Mouse (Mus musculus): ENCODE data around the gene Gm960.

Gm960 gene

GRCm38 (mm10) chr19:4624406-4625178, 73.9 kb downstream of the Gm960 start:
- no peak for DNase-seq (ENCODE audit: low read depth in 1 of 2, low spot score in 2 of 2)

- DNase-seq (ENCODE audit: low read depth in 1 of 2, low spot score in 2 of 2): no peak
Observed at GRCm38 (mm10) chr19:4624006-4624405, 74.5 kb downstream of the Gm960 start.

DNA sequence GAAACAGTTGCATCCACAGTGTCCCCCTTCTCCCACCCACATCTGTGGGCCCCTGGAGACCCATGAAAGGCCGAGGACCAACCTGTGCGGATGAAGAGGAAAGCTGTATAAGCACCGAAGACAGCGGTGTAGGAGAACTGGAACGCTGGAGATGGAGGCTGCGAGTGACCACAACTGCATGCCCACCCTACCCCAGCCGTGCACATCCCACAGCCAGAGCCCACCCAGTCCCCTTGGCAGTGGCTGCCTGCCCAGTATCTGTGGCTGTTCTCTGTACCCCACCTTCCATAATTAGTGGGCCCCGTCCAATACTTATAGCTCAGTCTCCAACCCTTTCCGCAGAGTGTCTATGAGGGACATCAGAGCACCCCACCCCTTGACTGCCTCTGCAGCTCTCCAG, 75.0 kb downstream of the Gm960 start:
- DNase-seq (ENCODE audit: low read depth in 1 of 2, low spot score in 2 of 2): no peak

- no peak for DNase-seq (ENCODE audit: low read depth in 1 of 2, low spot score in 2 of 2)
Observed at GRCm38 (mm10) chr19:4622780-4623179, 75.7 kb downstream of the Gm960 start.

GRCm38 (mm10) chr19:4620721-4621120, 77.7 kb downstream of the Gm960 start:
- no peak for DNase-seq (ENCODE audit: low read depth in 1 of 2, low spot score in 2 of 2)

- DNase-seq (ENCODE audit: low read depth in 1 of 2, low spot score in 2 of 2): no peak
Observed at GRCm38 (mm10) chr19:4619461-4619860, 79.0 kb downstream of the Gm960 start.

DNA sequence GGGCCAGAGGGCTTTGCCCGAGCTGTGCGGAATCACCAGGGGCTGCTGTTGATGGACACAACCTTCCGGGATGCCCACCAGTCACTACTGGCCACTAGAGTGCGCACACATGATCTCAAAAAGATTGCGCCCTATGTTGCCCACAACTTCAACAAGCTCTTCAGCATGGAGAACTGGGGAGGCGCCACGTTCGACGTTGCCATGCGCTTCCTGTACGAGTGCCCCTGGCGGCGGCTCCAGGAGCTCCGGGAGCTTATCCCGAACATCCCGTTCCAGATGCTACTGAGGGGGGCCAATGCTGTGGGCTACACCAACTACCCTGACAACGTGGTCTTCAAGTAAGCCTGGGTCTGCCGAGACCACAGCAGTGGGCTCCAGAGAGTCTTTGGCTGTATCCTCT, 80.3 kb downstream of the Gm960 start:
- DNase-seq (ENCODE audit: low read depth in 1 of 2, low spot score in 2 of 2): no peak

DNA sequence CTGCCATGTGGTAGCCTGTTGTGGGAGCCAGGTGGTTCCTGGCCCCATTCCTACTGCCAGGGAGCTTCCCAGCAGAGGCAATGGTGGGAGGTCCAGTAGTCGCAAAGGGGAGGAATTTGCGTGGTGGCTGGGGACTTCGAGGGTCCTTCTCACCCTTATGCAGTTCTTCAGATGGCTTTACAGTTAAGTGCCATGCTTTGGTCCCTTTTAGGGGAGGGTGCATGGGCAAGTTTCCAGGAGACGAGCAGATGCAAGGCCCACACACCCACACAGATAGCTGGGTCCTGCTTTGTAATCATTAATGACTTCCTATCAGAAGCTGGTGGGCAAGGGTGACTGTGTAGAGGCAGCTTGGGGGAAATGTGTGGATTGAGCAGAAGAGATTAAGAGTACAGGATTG, 81.9 kb downstream of the Gm960 start:
- DNase-seq (ENCODE audit: low read depth in 1 of 2, low spot score in 2 of 2): no peak

DNA sequence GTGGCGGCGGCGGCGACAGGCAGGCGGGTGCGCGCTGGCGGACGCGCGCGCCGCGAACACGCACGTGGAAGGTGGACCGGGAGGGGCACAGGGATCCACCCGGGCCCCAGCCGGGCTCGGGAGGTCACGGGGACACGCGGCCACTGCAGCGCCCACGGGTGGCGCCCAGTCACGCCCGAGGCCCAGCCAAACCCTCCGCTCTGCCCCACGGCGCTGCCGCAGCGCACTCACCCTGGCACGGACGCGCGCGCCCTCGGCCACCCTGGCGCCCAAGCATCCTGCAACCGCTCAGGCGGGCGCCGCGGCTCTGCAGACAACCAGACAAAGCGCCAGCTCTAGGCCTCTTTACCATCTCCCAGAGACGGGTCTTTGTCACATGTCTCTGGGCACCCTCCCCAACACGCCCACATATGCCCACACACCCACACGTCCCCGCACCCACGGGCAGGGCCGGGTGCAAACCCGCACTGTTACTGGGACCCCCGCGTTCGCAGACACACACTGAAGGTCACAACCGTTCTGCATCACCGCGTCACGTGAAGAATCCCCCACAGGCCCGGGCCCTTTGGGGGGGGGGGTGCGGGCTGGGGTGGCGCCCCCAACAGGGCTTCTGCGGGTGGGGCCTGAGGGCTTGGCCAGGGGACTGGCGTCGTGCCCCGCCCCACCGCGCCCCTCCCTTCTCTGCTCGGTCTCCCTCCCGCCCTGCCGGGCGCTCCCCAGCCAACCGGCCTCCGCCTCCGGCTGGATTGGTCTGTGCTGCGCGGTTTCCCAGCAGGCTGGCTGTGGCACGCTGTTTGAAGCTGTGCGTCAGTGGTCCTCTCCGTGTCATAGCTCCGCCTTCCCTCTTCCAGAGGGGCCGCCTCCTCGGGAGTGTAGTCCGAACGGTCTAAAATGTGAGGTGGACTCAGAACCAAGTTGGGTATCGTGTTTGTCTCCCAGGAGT, 83.0 kb downstream of the Gm960 start, which contains the start of gene Lrfn4:
Gene Lrfn4 (minus strand): TSS at position 517 of the 943 bp plus-strand sequence.
- DNase-seq (ENCODE audit: low read depth in 1 of 2, low spot score in 2 of 2): no peak

- DNase-seq (ENCODE audit: low read depth in 1 of 2, low spot score in 2 of 2): no peak
Observed at GRCm38 (mm10) chr19:4614305-4615150, 83.9 kb downstream of the Gm960 start.

GRCm38 (mm10) chr19:4613464-4614304, 84.8 kb downstream of the Gm960 start:
- no peak for DNase-seq (ENCODE audit: low read depth in 1 of 2, low spot score in 2 of 2)

- no peak for DNase-seq (ENCODE audit: low read depth in 1 of 2, low spot score in 2 of 2)
Observed at GRCm38 (mm10) chr19:4612181-4612961, 86.1 kb downstream of the Gm960 start.

DNA sequence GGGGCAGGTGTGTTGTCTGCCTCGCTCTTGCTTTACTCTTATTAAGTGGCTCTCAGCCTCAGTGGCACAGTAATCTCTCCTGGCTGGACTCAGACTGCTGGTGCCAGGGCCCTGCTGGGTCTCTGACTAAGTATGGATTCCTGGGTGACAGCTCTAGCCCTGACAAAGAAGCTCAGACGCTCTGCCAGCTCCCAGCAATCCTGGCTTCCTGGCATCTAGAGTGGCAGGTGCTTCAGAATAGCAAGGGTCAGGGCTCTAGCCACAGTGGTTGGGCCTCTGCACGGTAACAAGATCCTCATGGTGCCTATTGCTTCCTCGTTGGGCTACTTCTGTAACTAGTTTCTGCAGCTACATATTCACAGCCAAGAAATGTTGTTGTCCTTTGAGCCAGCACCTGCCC, 88.4 kb downstream of the Gm960 start:
- DNase-seq (ENCODE audit: low read depth in 1 of 2, low spot score in 2 of 2): no peak

- DNase-seq (ENCODE audit: low read depth in 1 of 2, low spot score in 2 of 2): no peak
Observed at GRCm38 (mm10) chr19:4608511-4608910, 90.0 kb downstream of the Gm960 start.

GRCm38 (mm10) chr19:4607406-4607805, 91.1 kb downstream of the Gm960 start:
- no peak for DNase-seq (ENCODE audit: low read depth in 1 of 2, low spot score in 2 of 2)

DNA sequence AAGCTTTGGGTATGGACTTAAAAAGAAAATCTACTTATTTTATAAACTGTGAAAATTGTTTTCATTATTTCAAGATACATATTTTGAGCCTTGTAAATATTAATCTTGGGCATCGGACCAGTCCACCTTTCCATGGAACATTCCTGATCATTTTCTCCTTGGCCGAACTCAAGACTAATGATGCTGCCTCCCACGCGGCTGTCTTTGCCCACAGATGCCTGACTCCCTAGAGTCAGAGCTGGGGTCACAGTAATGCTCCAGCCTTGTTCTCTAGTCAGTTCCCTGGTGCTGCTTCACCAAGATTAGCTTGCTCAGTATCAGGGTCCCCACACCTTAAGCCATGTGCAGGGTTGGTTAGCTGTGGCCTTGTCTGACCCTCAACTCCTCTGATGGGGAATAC, 92.8 kb downstream of the Gm960 start:
- no peak for DNase-seq (ENCODE audit: low read depth in 1 of 2, low spot score in 2 of 2)

DNA sequence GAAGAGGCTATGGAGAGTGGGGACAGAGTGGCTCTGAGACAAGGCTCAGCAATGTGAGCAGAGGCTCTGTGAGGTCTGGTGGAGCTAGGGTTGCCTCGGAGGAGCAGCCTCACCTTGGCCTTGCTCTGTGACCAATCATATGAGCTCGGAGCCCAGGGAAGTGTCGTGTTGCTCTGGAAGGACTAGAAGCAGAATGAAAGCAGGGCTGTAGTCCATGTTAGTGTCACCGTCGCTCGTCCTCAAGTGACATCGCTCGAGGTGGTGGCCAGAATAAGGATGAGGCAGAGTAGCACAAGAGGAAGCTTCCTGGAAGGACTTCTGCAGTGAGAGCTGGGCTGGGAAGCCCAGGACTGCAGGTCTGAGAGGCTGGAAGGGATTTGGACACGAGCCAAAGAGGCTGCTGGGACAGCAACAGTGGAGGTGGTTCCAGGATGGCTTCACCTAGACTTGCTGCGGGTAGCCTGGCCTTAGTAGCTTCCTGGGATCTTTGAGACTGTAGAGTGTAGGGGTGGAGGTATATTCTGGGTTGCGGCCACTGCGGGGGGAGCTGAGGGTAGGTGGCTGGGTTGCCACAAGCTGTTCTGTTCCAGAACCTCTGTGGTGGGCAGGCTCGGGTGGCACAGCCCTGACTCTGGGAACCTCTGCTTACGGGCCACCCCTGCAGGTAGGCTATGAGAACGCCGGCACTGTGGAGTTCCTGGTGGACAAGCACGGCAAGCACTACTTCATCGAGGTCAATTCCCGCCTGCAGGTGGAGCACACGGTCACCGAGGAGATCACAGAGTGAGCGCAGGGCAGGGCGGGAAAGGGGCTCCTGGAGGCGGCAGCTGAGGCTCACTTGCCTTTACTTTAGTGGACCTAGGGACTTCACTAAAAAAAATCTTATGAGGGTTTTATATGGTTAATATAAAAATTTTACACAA, 94.4 kb downstream of the Gm960 start:
- DNase-seq (ENCODE audit: low read depth in 1 of 2, low spot score in 2 of 2): no peak

DNA sequence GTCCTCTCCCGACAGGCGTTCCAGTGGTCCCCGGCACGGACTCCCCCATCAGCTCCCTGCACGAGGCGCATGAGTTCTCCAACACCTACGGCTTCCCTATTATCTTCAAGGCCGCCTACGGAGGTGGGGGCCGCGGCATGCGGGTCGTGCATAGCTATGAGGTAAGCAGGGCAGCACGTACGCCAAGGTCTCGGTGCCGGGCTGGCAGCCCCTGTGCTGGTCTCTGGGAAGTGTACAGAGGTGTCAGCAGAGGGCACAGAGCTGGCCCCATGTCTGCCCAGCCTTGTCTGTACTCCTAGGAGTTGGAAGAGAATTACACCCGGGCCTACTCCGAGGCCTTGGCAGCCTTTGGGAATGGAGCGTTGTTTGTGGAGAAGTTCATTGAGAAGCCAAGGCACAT, 96.0 kb downstream of the Gm960 start:
- no peak for DNase-seq (ENCODE audit: low read depth in 1 of 2, low spot score in 2 of 2)

All from monocyte, adult 2 months (primary cell).